Mouse (Mus musculus) bone marrow, adult 2 months (tissue): ENCODE data around the gene Cars2.

Experiments
- CTCF ChIP-seq: fragments of 200-500 bp; IDR thresholded peaks from 2 replicates; pipeline ENCODE4 v1.5.1; 2011; ENCODE audit warnings: low read length, control low read depth; ENCODE audit not compliant: control insufficient read depth, insufficient read depth
- POLR2A ChIP-seq: fragments of 200-500 bp; IDR thresholded peaks from 2 replicates; pipeline ENCODE4 v1.6.1; 2011; ENCODE audit warnings: low read depth, mild to moderate bottlenecking, control low read depth, low read length, borderline replicate concordance; ENCODE audit not compliant: control insufficient read depth

GRCm38 (mm10) chr8:11557768-11558629, 7.4 kb upstream of the Cars2 start:
- TF ChIP-seq POLR2A, result peak; percentile 100
- no peak for TF ChIP-seq CTCF
